Mouse (Mus musculus) adrenal gland (tissue): ENCODE data around the gene Lfng.

Experiments used
- intact Hi-C: fragments of 180-260 bp; cut with DNase I; formaldehyde crosslinking; loops from one replicate; pipeline ENCODE4 v1.15.1; 2025
- long read RNA-seq, 2 experiments: library from polyadenylated mRNA; unstranded; transcript quantifications; one replicate each; pipeline ENCODE4 v2.0.0; 2020; ENCODE audit warnings: borderline replicate concordance in 1 of 2; ENCODE audit not compliant: insufficient replicate concordance in 1 of 2

The Lfng gene
- long read RNA-seq, experiment 1: 0 reads
- long read RNA-seq, experiment 2, partial matches to known transcripts: 0 of 1 reads
- long read RNA-seq, experiment 2, other reads (novel, unspliced or antisense): 0 of 1 reads

DNA sequence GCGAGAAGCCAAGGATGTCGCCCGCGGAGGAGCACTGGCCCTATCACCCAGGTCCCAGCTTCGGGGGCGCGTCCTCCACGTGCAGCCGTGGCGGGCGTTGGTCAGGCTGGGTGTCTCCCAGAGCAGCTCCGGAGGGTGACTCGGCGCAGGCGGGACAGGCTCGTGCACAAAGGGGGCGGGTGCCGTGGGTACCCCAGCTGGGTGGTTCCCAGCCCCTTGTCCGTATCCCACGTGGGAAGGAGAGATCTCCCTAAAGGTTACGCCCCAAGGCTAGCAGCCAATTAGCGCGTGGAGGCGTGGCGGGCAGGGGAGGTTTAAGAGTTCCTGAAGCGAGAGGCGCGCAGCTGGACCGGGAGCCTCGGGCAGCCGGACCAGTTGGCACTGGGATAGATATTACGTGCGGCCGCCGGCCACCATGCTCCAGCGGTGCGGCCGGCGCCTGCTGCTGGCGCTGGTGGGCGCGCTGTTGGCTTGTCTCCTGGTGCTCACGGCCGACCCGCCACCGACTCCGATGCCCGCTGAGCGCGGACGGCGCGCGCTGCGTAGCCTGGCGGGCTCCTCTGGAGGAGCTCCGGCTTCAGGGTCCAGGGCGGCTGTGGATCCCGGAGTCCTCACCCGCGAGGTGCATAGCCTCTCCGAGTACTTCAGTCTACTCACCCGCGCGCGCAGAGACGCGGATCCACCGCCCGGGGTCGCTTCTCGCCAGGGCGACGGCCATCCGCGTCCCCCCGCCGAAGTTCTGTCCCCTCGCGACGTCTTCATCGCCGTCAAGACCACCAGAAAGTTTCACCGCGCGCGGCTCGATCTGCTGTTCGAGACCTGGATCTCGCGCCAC is at the start of gene Lfng:
TSS of gene Lfng (plus strand) at position 320 of the 835 bp plus-strand sequence.
- intact Hi-C loops: no loop called here

GRCm38 (mm10) chr5:140562601-140563000 is 44.5 kb upstream of the Lfng start:
- intact Hi-C loops: no loop called here

GRCm38 (mm10) chr5:140564896-140565295 is 42.2 kb upstream of the Lfng start, which contains the start of gene Grifin:
Gene Grifin (minus strand): TSS chr5:140565071.
- intact Hi-C loops: loop anchor here (5.0 kb wide), 1 partner anchor 102 kb away; no protein-coding TSS in a partner anchor

- intact Hi-C loops: loop anchor here (5.0 kb wide), 1 partner anchor 102 kb away; no protein-coding TSS in a partner anchor
Measured at GRCm38 (mm10) chr5:140565451-140565850, 41.7 kb upstream of the Lfng start.

DNA sequence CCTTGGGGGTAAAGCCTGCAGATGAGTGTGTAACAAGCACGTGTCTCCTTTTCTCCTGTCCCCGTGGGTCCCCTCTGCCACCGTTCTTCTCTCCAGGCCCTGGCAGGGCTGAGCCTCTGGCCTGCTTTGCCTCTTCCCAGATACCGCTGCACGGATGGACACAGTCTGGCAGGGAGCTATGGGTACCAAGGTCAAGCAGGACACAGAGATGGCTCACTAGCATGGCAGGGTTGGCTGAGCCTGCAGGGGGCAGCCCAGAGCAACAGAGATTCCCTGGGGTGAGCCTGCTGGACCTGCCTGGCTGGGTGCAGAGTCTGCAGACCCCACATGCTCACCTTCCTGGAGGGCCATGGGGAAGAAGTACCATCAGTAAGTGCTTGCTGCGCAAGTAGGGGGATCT is 41.3 kb upstream of the Lfng start:
- intact Hi-C loops: loop anchor here (5.0 kb wide), 1 partner anchor 101 kb away; no protein-coding TSS in a partner anchor

- intact Hi-C loops: loop anchor here (5.0 kb wide), 1 partner anchor 101 kb away; no protein-coding TSS in a partner anchor
Measured at GRCm38 (mm10) chr5:140566271-140566670, 40.8 kb upstream of the Lfng start.

DNA sequence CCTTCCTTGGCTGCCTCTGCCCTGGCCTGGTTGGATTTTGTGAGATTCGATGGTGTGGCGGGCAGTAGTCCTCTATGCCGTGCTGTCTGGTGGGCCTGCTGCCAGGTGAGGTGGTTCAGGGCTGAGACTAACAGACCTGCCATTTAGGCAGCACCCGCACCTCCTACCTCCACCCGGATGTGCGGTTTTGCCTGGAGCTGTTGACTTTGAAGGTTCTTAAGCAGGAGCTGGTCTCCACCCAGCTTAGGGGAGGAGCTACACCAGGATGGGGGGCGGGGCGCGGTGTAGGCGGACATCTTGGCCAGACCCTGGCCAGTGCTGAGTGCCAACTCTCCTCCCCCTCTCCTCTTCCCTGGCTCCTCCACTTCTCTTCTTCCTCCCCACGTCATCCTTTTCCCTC is 39.8 kb upstream of the Lfng start:
- intact Hi-C loops: loop anchor here (5.0 kb wide), 1 partner anchor 100 kb away; no protein-coding TSS in a partner anchor

GRCm38 (mm10) chr5:140567751-140568150 is 39.4 kb upstream of the Lfng start:
- intact Hi-C loops: loop anchor here (2.0 to 5.0 kb wide), 2 partner anchors 51 to 100 kb away; no protein-coding TSS in a partner anchor

GRCm38 (mm10) chr5:140568321-140568970 is 38.7 kb upstream of the Lfng start:
- intact Hi-C loops: loop anchor here (2.0 to 5.0 kb wide), 2 partner anchors 50 to 99 kb away; no protein-coding TSS in a partner anchor

DNA sequence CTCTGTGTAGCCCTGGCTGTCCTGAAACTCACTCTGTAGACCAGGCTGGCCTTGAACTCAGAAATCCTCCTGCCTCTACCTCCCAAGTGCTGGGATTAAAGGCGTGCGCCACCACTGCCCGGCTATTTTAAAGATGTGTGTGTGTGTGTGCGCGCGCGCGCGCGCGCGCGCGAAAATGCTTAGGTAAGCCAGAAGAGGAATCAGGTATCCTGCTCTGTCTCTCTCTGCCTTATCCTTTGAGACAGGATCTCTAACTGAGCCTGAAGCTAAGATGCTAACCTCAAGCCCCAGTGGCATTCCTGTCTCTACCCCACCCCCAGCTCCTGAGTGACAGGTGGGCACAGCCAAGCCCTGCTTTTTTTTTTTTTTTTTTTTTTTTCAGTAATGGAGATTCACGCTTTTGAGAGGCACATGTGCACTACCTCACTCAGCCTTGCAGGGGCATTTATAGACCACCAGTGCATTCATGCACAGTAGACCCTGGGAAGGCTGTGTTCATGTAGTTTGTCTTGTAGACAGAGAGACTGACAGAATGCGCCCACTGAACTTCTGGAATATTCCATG is 38.0 kb upstream of the Lfng start:
- intact Hi-C loops: loop anchor here (2.0 to 5.0 kb wide), 2 partner anchors 50 to 98 kb away; no protein-coding TSS in a partner anchor

DNA sequence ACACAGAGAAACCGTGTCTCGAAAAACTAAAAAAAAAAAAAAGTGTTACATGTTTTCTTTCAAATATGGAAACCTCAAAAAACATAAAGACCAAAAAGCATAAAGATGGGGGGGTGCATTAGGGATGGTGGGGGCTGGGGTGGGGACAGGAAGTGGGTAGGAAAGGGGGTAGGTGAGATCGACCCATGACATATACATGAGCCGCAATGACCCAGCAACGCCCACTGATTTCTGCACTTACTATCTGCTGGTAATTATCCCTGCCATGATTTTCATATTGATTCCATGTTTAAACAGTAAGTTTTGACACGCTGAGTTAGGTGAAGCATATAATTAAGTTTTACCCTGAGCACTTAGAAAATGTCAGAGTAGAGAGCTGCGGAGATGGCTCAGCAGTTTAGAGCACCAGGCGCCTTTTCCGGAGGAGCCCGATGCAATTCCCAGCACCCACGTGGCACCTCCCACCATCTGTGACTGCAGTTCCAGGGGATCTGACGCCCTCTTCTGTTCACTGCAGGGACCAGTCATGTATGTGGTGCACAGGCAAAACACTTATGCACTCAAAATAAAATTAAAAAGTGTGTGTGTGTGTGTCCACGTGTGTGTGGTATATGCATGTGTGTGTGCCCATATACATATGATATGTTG is 36.8 kb upstream of the Lfng start:
- intact Hi-C loops: no loop called here

GRCm38 (mm10) chr5:140571201-140571600 is 35.9 kb upstream of the Lfng start:
- intact Hi-C loops: no loop called here

DNA sequence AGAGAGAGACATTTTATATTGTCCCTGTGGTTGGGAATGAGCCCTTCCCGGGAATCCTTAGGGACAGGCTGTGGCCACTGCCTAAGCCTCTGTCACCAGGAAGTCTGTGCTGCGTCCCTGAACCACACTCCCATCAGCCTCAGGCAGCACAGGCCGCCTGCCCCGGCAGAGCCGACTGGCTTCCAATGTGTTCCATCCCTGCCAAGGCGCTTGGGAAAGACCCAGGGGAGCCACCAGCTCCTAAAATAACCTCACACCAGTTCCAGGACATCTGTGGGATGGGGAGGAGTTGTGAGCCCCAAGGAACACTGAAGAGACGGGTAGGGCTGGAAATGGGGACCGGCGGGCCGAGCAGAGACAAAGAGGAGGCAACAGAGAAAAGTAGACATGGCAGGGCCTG is 35.4 kb upstream of the Lfng start:
- intact Hi-C loops: no loop called here

- intact Hi-C loops: no loop called here
Measured at GRCm38 (mm10) chr5:140572611-140573010, 34.5 kb upstream of the Lfng start.

- intact Hi-C loops: no loop called here
Measured at GRCm38 (mm10) chr5:140575381-140575866, 31.7 kb upstream of the Lfng start.

- intact Hi-C loops: no loop called here
Measured at GRCm38 (mm10) chr5:140579221-140579620, 27.9 kb upstream of the Lfng start.

GRCm38 (mm10) chr5:140579771-140580170 is 27.3 kb upstream of the Lfng start:
- intact Hi-C loops: no loop called here

- intact Hi-C loops: no loop called here
Measured at GRCm38 (mm10) chr5:140581569-140581968, 25.6 kb upstream of the Lfng start.

DNA sequence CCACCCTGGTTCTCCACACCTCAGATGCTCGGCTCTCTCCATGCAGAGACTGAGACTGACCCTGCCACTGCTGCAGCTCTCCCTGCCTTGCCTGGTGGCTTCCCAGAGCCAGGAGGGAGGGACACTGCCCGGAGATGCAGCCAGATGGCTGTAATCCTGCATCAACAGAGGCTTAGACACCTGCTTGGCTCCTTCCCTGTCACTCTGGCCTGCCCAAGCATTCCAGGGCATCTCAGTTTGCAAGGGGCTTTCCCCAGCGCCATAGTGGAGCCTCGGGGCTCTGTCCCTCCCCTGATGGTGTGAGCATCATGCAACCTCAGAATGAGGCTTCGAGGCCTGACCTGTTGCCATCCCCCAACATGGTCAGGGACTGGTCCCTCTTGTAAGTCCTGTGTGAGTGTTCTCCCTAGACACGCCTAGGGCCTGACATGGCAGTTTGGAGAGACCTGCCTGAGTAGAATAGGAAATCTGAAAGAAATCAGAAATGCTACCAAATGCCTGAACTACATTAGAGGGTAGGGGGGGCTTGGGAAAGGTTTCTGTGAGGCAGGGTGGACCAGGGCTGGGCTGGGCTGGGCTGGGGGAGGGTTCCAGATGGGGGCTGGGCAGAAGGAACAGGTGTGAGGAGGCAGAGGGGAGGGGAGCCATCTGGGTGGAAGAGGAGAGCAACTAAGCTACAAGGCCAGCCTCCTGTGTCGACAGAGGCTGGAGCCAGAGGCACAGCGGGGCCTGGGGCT is 24.0 kb upstream of the Lfng start:
- intact Hi-C loops: no loop called here
